Mouse (Mus musculus) stomach, embryonic 16.5 days (tissue): ENCODE results near the gene AC134908.4. TPM values are rescaled to one million over a fixed set of nuclear protein-coding genes. Genes with fewer than 3 reads are reported as not detected.

Source experiments
- ATAC-seq: fragments of 200-750 bp; cut with Nextera tagmentation; 2 replicates; pipeline ENCODE4 v1.8.0; 2017; ENCODE audit warnings: moderate number of reproducible peaks, moderate TSS enrichment; ENCODE audit not compliant: insufficient read depth, low FRiP score
- H3K27ac ChIP-seq: fragments of 300-500 bp; sonication (generic); 2 replicates; pipeline ENCODE4 v1.5.1; 2014; ENCODE audit warnings: low read length
- H3K27me3 ChIP-seq: fragments of 300-500 bp; sonication (generic); 2 replicates; pipeline ENCODE4 v1.6.1; 2014; ENCODE audit warnings: low read length, control low read depth, mixed read lengths; ENCODE audit not compliant: control insufficient read depth, insufficient read depth
- H3K36me3 ChIP-seq: fragments of 300-500 bp; sonication (generic); 2 replicates; pipeline ENCODE4 v1.6.1; 2014; ENCODE audit warnings: low read length; ENCODE audit not compliant: control insufficient read depth, insufficient read depth
- H3K4me1 ChIP-seq: fragments of 300-500 bp; sonication (generic); 2 replicates; pipeline ENCODE4 v1.6.1; 2014; ENCODE audit warnings: low read length, control low read depth, mixed read lengths; ENCODE audit not compliant: control insufficient read depth, insufficient read depth
- H3K4me2 ChIP-seq: fragments of 300-500 bp; sonication (generic); 2 replicates; pipeline ENCODE4 v1.6.1; 2014; ENCODE audit warnings: low read depth, low read length, mixed read lengths
- H3K4me3 ChIP-seq: fragments of 300-500 bp; sonication (generic); replicated peaks from 2 replicates; pipeline ENCODE4 v1.5.1; 2014; ENCODE audit warnings: mild to moderate bottlenecking, low read length
- H3K9ac ChIP-seq: fragments of 300-500 bp; sonication (generic); 2 replicates; pipeline ENCODE4 v1.6.1; 2014; ENCODE audit warnings: low read length
- H3K9me3 ChIP-seq: fragments of 300-500 bp; sonication (generic); replicated peaks from 2 replicates; pipeline ENCODE4 v1.6.1; 2016; ENCODE audit warnings: low read length, control low read depth; ENCODE audit not compliant: control insufficient read depth
- WGBS: fragments of 180-500 bp; shearing (Covaris S2); extraction: QIAGEN DNeasy Blood & Tissue Kit; methylation state at CpG from one replicate; pipeline ENCODE4 v1.1.7; 2014; 5-methylcytosine and 5-hydroxymethylcytosine counted together
- polyA plus RNA-seq: library from polyadenylated mRNA; unstranded; fragments of >200 nt; fragmentation: Nextera tagmentation; extraction: Ambion mirVana; gene quantifications from 2 replicates; pipeline ENCODE4 v1.2.1, GENCODE M21; 2015

AC134908.4 gene
- polyA plus RNA-seq = 1.2 TPM in 1 of 2 replicates, not detected in the other

DNA sequence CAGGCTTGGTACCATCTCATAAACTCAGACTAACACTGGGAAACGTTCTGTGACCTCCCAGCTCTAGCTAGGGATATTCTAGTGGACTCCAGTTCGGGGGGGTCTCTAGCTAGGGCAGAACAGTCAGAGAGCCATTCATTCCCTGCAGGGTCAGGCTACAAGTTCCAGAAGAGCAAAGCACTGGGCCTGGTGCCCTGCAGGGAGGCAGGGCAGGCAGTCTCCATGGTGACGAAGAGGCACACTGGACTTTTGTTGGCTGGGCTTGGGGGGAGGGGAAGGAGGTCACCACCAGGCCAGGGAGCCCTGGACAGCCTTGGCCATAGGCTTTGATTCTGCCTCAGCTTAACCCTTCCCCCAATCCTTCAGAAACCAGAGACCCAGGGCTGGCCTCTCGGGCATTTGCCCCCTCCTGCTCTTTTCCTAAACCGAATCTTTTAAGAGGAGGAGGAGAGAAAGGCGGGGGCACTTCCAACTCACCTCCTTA lies at the start of gene AC134908.4:
TSS of gene AC134908.4 (minus strand) at position 51 of the 484 bp plus-strand sequence.
- no peak for ATAC-seq

DNA sequence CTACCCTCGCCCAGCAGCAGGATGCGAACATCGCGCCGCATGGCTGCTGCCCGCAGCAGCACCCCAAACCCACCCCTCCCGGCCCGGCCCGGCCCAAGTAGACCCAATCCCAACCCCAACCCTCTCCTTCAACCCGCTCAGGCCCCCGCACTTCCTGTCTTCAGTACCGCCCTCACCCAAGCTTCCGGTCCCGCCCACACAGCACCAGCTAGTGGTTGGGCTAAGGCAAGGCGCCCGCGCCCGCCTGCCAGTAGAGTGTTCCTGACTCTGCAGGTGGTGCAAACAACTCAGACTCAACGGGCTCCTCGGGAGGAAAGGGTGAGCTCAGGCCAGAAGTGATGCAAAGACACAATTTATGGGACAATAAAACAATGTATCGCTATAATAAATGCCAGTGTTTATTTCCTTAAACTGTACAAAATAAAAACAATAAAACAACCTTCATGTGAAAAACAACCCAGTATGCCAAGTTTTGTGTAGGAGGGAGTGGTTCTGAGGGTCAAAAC lies 49.0 kb upstream of the AC134908.4 start, which contains the start of gene Rhot2:
TSS of gene Rhot2 (minus strand) at position 456 of the 506 bp plus-strand sequence.
- Histone ChIP-seq H3K27ac (peak within 1 kb of the TSS; percentile 89), H3K9ac (peak within 1 kb of the TSS; percentile 96), H3K9me3 (no peaks in the 10 kb centered on the region), H3K4me2 (peak within 1 kb of the TSS; percentile 79), H3K36me3 (peaks cover 17% of the 10 kb centered on the region), H3K4me1 (peaks cover 16% of the 10 kb centered on the region), H3K27me3 (no peaks in the 10 kb centered on the region), H3K4me3 (peak within 1 kb of the TSS; percentile 89)
- WGBS = 1% methylated on average over 21 of the region's 21 CpGs
- peak; percentile 96 for ATAC-seq

More for the DNA sequence above, at the start of gene AC134908.4:
- Histone ChIP-seq H3K4me2 (peak within 1 kb of the TSS; percentile 93), H3K27me3 (no peaks in the 10 kb centered on the region), H3K36me3 (no peaks in the 10 kb centered on the region), H3K9ac (peak within 1 kb of the TSS; percentile 80), H3K27ac (peak within 1 kb of the TSS; percentile 27; the same call in 1 of the 2 replicates), H3K9me3 (no peaks in the 10 kb centered on the region), H3K4me3 (peak within 1 kb of the TSS; percentile 87), H3K4me1 (peaks cover 37% of the 10 kb centered on the region)
- 33% methylated on average over 6 of the region's 6 CpGs for WGBS

DNA sequence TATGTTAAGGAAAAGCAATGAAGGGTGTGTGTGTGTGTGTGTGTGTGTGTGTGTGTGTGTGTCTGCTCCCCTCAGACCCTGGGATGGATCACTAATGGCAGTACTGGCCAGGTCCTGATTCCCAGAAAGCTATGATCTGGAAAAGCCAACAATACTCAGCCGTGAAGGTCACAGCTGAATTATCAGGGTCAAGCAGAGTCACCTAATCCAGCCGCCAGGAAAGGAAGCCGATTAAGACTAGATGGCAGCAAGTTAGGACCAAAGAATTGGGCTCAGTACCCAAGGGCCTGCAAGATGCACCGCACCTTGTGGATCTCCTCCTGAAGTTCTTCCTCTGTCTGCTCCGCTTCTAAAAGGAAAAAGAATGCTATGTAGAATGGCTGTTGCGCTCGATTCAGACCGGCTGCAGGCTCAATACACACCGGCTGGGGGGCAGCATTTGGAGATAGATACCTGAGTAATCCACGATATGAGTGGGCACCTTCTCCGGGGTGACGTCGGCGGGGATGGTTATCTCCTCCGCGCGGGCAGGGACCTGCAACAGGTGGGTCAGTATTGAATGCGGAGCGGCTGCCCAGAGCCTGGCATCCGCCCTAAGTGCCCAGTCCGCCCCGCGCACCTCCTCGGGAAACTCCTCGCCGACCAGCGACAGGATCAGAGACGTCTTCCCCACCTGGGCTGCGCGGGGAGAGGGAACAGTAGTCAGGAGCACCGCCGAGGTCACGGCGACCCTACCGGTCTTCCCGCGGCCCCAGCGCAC lies 48.4 kb upstream of the AC134908.4 start:
- WGBS = 2% methylated on average over 38 of the region's 38 CpGs
- Histone ChIP-seq H3K9me3 (no peaks in the 10 kb centered on the region), H3K4me3 (peak overlapping the region; percentile 89), H3K9ac (peak overlapping the region; percentile 96), H3K27me3 (no peaks in the 10 kb centered on the region), H3K27ac (peak overlapping the region; percentile 89), H3K4me1 (peaks cover 16% of the 10 kb centered on the region), H3K36me3 (peaks cover 23% of the 10 kb centered on the region), H3K4me2 (peak overlapping the region; percentile 79)
- no peak for ATAC-seq

DNA sequence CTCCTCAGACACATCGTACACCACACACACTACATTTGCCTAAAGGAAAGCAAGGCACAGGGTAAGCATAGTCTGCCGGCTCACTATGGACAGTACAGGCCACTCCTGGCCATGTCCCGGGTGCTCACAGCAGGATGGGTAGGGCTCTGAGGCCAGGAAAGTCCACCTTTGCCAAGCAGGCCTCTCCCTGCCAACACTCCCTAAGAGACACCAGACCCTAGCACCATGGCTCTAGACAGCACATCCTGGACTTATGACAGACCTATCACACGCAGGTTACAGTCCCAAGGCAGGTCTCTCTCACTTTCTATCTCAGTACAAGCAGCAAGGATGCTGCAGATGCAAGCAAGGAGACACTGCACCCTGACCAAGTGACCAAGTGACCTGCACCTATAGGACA lies 47.7 kb upstream of the AC134908.4 start:
- peak overlapping the region; percentile 79 for H3K4me2 ChIP-seq
- 89% methylated on average over 4 of the region's 4 CpGs for WGBS
- H3K9ac ChIP-seq = peak overlapping the region; percentile 96
- peaks cover 25% of the 10 kb centered on the region for H3K36me3 ChIP-seq
- H3K27me3 ChIP-seq = no peaks in the 10 kb centered on the region
- no peak for ATAC-seq
- peaks cover 16% of the 10 kb centered on the region for H3K4me1 ChIP-seq
- no peak overlapping the region for H3K27ac ChIP-seq
- H3K9me3 ChIP-seq = no peaks in the 10 kb centered on the region
- H3K4me3 ChIP-seq = peak overlapping the region; percentile 89

DNA sequence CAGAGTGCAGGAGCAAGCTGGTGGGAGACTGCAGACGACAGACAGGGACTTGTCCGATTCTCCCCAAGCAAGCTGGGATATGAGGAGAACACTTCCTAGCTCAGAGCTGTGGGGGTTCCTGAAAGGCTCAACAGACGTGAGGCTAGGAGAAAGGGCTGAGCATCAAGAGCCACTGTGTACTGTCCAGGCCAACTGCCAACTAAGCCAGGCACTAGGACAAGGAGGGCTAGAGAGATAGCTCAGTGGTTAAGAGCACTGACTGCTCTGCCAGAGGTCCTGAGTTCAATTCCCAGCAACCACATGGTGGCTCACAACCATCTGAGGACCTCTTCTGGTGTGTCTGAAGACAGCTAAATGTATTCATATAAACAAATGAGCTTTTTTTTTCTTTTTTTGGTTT lies 47.0 kb upstream of the AC134908.4 start:
- ATAC-seq = no peak
- Histone ChIP-seq H3K27ac (no peak overlapping the region), H3K9me3 (no peaks in the 10 kb centered on the region), H3K4me3 (no peak overlapping the region), H3K36me3 (peaks cover 25% of the 10 kb centered on the region), H3K4me1 (peaks cover 16% of the 10 kb centered on the region), H3K4me2 (no peak overlapping the region), H3K27me3 (no peaks in the 10 kb centered on the region), H3K9ac (no peak overlapping the region)
- WGBS = 85% methylated on average over 3 of the region's 3 CpGs

- H3K36me3 ChIP-seq = peaks cover 25% of the 10 kb centered on the region
- no peak within 1 kb of the TSS for H3K4me3 ChIP-seq
- H3K4me1 ChIP-seq = peaks cover 25% of the 10 kb centered on the region
- no peaks in the 10 kb centered on the region for H3K9me3 ChIP-seq
- WGBS = 92% methylated on average over 22 of the region's 22 CpGs
- no peak within 1 kb of the TSS for H3K9ac ChIP-seq
- no peak within 1 kb of the TSS for H3K4me2 ChIP-seq
- no peaks in the 10 kb centered on the region for H3K27me3 ChIP-seq
- H3K27ac ChIP-seq = no peak within 1 kb of the TSS
- no peak for ATAC-seq
Observed at GRCm38 (mm10) chr17:25841117-25841880, 45.8 kb upstream of the AC134908.4 start, which contains the start of gene Gm20683. Gene Gm20683 (minus strand): TSS chr17:25841763.

GRCm38 (mm10) chr17:25840519-25840918 lies 45.1 kb upstream of the AC134908.4 start:
- no peaks in the 10 kb centered on the region for H3K27me3 ChIP-seq
- no peak overlapping the region for H3K27ac ChIP-seq
- ATAC-seq = no peak
- no peak overlapping the region for H3K4me3 ChIP-seq
- H3K4me1 ChIP-seq = peaks cover 32% of the 10 kb centered on the region
- no peak overlapping the region for H3K9ac ChIP-seq
- peaks cover 25% of the 10 kb centered on the region for H3K36me3 ChIP-seq
- 95% methylated on average over 6 of the region's 6 CpGs for WGBS
- no peaks in the 10 kb centered on the region for H3K9me3 ChIP-seq
- no peak overlapping the region for H3K4me2 ChIP-seq

DNA sequence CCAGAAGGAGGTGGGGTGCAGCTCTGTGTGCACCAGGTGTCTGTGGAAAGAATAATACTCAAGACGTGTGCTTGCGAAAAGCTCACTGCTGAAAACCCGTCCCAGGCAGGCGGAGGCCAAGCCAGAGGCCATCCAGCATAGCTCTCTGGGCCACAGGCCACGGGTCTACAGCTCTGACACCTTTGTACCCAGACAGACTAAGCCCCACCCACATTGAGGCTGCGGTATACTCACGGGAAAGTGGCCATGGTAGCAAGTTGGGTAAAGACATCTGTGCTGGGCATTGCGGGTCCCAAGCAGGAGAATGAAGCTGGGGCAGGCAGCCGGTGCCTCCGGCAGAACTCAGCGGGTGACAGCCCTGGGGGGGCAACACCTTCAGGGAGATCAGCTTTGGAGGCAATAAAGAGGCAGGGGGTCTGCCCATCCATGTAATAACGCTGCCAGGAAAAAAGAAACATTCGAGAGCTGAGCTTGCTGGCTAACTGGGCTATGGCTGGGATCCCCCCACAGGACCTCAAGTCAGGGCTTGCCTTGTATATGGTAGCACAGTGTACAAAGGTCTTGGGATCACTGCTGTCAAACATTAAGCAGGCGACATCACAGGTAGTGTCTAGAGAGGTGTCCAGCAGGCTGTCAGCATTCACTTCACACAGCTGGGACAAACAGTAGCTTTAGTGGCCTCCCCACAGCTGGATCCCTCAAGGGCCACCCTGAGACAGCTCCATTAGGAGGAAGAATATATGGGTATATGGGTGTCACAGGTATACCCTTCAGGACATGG lies 44.2 kb upstream of the AC134908.4 start:
- 82% methylated on average over 14 of the region's 14 CpGs for WGBS
- Histone ChIP-seq H3K27ac (no peak overlapping the region), H3K9ac (no peak overlapping the region), H3K4me1 (peaks cover 36% of the 10 kb centered on the region), H3K9me3 (no peaks in the 10 kb centered on the region), H3K36me3 (peaks cover 34% of the 10 kb centered on the region), H3K27me3 (no peaks in the 10 kb centered on the region), H3K4me2 (no peak overlapping the region), H3K4me3 (no peak overlapping the region)
- no peak for ATAC-seq
